Mouse (Mus musculus): Measurements from ENCODE around the gene Tcf7l1. TPM values are rescaled to one million over a fixed set of nuclear protein-coding genes. Genes with fewer than 3 reads are reported as not detected.
A peak's percentile ranks its signal among the peaks of the same experiment; 100 is the strongest.

Tcf7l1 gene
- polyA plus RNA-seq, 1 experiment from 2014 or later = 26.5 TPM

- ATAC-seq (replicated peaks; ENCODE audit: low FRiP score, low TSS enrichment, low read depth) (no peak; the same call in 1 of the 2 replicates), DNase-seq (ENCODE audit: low spot score) (no peak)
- H3K4me1 ChIP-seq (replicated peaks; ENCODE audit: control insufficient read depth, insufficient read depth, low read length) = peaks cover 59% of the 10 kb centered on the region
- no peaks in the 10 kb centered on the region for H3K27me3 ChIP-seq (replicated peaks; ENCODE audit: control insufficient read depth, insufficient read depth, low read length)
- peak overlapping the region; percentile 82 for H3K27ac ChIP-seq (ENCODE audit: low read depth)
- H3K9me3 ChIP-seq (ENCODE audit: control insufficient read depth, low read length) = no peaks in the 10 kb centered on the region
- no peaks in the 10 kb centered on the region for H3K36me3 ChIP-seq (ENCODE audit: control insufficient read depth, insufficient read depth, low read length)
- 8% methylated on average over 1 of the region's 1 CpGs for WGBS
- H3K4me3 ChIP-seq (ENCODE audit: low read depth, low read length) = no peak overlapping the region
- no peak overlapping the region for H3K9ac ChIP-seq (ENCODE audit: low read length)
- peak overlapping the region; percentile 6; the same call in 1 of the 2 replicates for H3K4me2 ChIP-seq (ENCODE audit: low read length)
Observed at GRCm38 (mm10) chr6:72663000-72663399, 126.1 kb downstream of the Tcf7l1 start.

GRCm38 (mm10) chr6:72660391-72660720 is 128.7 kb downstream of the Tcf7l1 start:
- H3K4me1 ChIP-seq (replicated peaks; ENCODE audit: control insufficient read depth, insufficient read depth, low read length) = peaks cover 67% of the 10 kb centered on the region

GRCm38 (mm10) chr6:72659717-72660390 is 129.2 kb downstream of the Tcf7l1 start:
- peak overlapping the region; percentile 13; the same call in 1 of the 2 replicates for H3K4me2 ChIP-seq (ENCODE audit: low read length)
- H3K4me3 ChIP-seq (ENCODE audit: low read depth, low read length) = no peak overlapping the region
- H3K36me3 ChIP-seq (ENCODE audit: control insufficient read depth, insufficient read depth, low read length) = no peaks in the 10 kb centered on the region
- peaks cover 63% of the 10 kb centered on the region for H3K4me1 ChIP-seq (replicated peaks; ENCODE audit: control insufficient read depth, insufficient read depth, low read length)
- ATAC-seq (replicated peaks; ENCODE audit: low FRiP score, low TSS enrichment, low read depth) = no peak
- H3K9me3 ChIP-seq (ENCODE audit: control insufficient read depth, low read length) = no peaks in the 10 kb centered on the region
- WGBS = 30% methylated on average over 8 of the region's 8 CpGs
- peak overlapping the region; percentile 55 for H3K27ac ChIP-seq (ENCODE audit: low read depth)
- DNase-seq (ENCODE audit: low spot score) = no peak
- no peak overlapping the region; the same call in 1 of the 2 replicates for H3K9ac ChIP-seq (ENCODE audit: low read length)
- H3K27me3 ChIP-seq (replicated peaks; ENCODE audit: control insufficient read depth, insufficient read depth, low read length) = no peaks in the 10 kb centered on the region

More at GRCm38 (mm10) chr6:72660391-72660720, 128.7 kb downstream of the Tcf7l1 start:
- WGBS = 71% methylated on average over 6 of the region's 6 CpGs
- H3K9ac ChIP-seq (ENCODE audit: low read length) = no peak overlapping the region
- no peaks in the 10 kb centered on the region for H3K36me3 ChIP-seq (ENCODE audit: control insufficient read depth, insufficient read depth, low read length)
- no peaks in the 10 kb centered on the region for H3K27me3 ChIP-seq (replicated peaks; ENCODE audit: control insufficient read depth, insufficient read depth, low read length)
- 0 out of 2 replicates have a peak overlapping the region, but pooled peaks have one; percentile 13 for H3K4me2 ChIP-seq (ENCODE audit: low read length)
- peak overlapping the region; percentile 55; the same call in 1 of the 2 replicates for H3K27ac ChIP-seq (ENCODE audit: low read depth)
- no peak for DNase-seq (ENCODE audit: low spot score)
- no peak overlapping the region for H3K4me3 ChIP-seq (ENCODE audit: low read depth, low read length)
- H3K9me3 ChIP-seq (ENCODE audit: control insufficient read depth, low read length) = no peaks in the 10 kb centered on the region
- ATAC-seq (replicated peaks; ENCODE audit: low FRiP score, low TSS enrichment, low read depth) = no peak

GRCm38 (mm10) chr6:72658006-72658405 is 131.0 kb downstream of the Tcf7l1 start:
- H3K9ac ChIP-seq (ENCODE audit: low read length) = no peak overlapping the region
- no peaks in the 10 kb centered on the region for H3K9me3 ChIP-seq (ENCODE audit: control insufficient read depth, low read length)
- no peak for DNase-seq (ENCODE audit: low spot score)
- H3K27me3 ChIP-seq (replicated peaks; ENCODE audit: control insufficient read depth, insufficient read depth, low read length) = no peaks in the 10 kb centered on the region
- WGBS = 62% methylated on average over 3 of the region's 3 CpGs
- H3K4me2 ChIP-seq (ENCODE audit: low read length) = no peak overlapping the region
- no peak for ATAC-seq (replicated peaks; ENCODE audit: low FRiP score, low TSS enrichment, low read depth)
- no peaks in the 10 kb centered on the region for H3K36me3 ChIP-seq (ENCODE audit: control insufficient read depth, insufficient read depth, low read length)
- no peak overlapping the region for H3K4me3 ChIP-seq (ENCODE audit: low read depth, low read length)
- no peak overlapping the region for H3K27ac ChIP-seq (ENCODE audit: low read depth)
- peaks cover 56% of the 10 kb centered on the region for H3K4me1 ChIP-seq (replicated peaks; ENCODE audit: control insufficient read depth, insufficient read depth, low read length)

GRCm38 (mm10) chr6:72656053-72656442 is 133.0 kb downstream of the Tcf7l1 start:
- Histone ChIP-seq H3K27ac (ENCODE audit: low read depth) (peak overlapping the region; percentile 89), H3K9me3 (ENCODE audit: control insufficient read depth, low read length) (no peaks in the 10 kb centered on the region), H3K9ac (ENCODE audit: low read length) (no peak overlapping the region), H3K4me2 (ENCODE audit: low read length) (peak overlapping the region; percentile 43), H3K4me3 (ENCODE audit: low read depth, low read length) (no peak overlapping the region), H3K4me1 (replicated peaks; ENCODE audit: control insufficient read depth, insufficient read depth, low read length) (peaks cover 48% of the 10 kb centered on the region), H3K27me3 (replicated peaks; ENCODE audit: control insufficient read depth, insufficient read depth, low read length) (no peaks in the 10 kb centered on the region), H3K36me3 (ENCODE audit: control insufficient read depth, insufficient read depth, low read length) (no peaks in the 10 kb centered on the region)
- DNase-seq (ENCODE audit: low spot score) (no peak), ATAC-seq (replicated peaks; ENCODE audit: low FRiP score, low TSS enrichment, low read depth) (no peak)
- WGBS = 72% methylated on average over 7 of the region's 7 CpGs

GRCm38 (mm10) chr6:72655309-72656052 is 133.6 kb downstream of the Tcf7l1 start:
- peak overlapping the region; percentile 15; the same call in 1 of the 2 replicates for H3K4me3 ChIP-seq (ENCODE audit: low read depth, low read length)
- H3K4me2 ChIP-seq (ENCODE audit: low read length) = peak overlapping the region; percentile 43
- no peaks in the 10 kb centered on the region for H3K9me3 ChIP-seq (ENCODE audit: control insufficient read depth, low read length)
- H3K36me3 ChIP-seq (ENCODE audit: control insufficient read depth, insufficient read depth, low read length) = no peaks in the 10 kb centered on the region
- H3K4me1 ChIP-seq (replicated peaks; ENCODE audit: control insufficient read depth, insufficient read depth, low read length) = peaks cover 48% of the 10 kb centered on the region
- no peaks in the 10 kb centered on the region for H3K27me3 ChIP-seq (replicated peaks; ENCODE audit: control insufficient read depth, insufficient read depth, low read length)
- ATAC-seq (replicated peaks; ENCODE audit: low FRiP score, low TSS enrichment, low read depth) (peak; percentile 80), DNase-seq (ENCODE audit: low spot score) (peak; percentile 89)
- 14% methylated on average over 20 of the region's 20 CpGs for WGBS
- no peak overlapping the region for H3K9ac ChIP-seq (ENCODE audit: low read length)
- H3K27ac ChIP-seq (ENCODE audit: low read depth) = peak overlapping the region; percentile 89

- ATAC-seq (replicated peaks; ENCODE audit: low FRiP score, low TSS enrichment, low read depth) (no peak), DNase-seq (ENCODE audit: low spot score) (no peak)
- Histone ChIP-seq H3K36me3 (ENCODE audit: control insufficient read depth, insufficient read depth, low read length) (no peaks in the 10 kb centered on the region), H3K4me1 (replicated peaks; ENCODE audit: control insufficient read depth, insufficient read depth, low read length) (peaks cover 43% of the 10 kb centered on the region), H3K9me3 (ENCODE audit: control insufficient read depth, low read length) (no peaks in the 10 kb centered on the region), H3K9ac (ENCODE audit: low read length) (no peak overlapping the region), H3K4me3 (ENCODE audit: low read depth, low read length) (no peak overlapping the region), H3K27me3 (replicated peaks; ENCODE audit: control insufficient read depth, insufficient read depth, low read length) (no peaks in the 10 kb centered on the region), H3K27ac (ENCODE audit: low read depth) (peak overlapping the region; percentile 89), H3K4me2 (ENCODE audit: low read length) (no peak overlapping the region)
- 89% methylated on average over 6 of the region's 6 CpGs for WGBS
Observed at GRCm38 (mm10) chr6:72654355-72654754, 134.7 kb downstream of the Tcf7l1 start.

- 80% methylated on average over 7 of the region's 7 CpGs for WGBS
- no peak for ATAC-seq (replicated peaks; ENCODE audit: low FRiP score, low TSS enrichment, low read depth)
- no peak for DNase-seq (ENCODE audit: low spot score)
- Histone ChIP-seq H3K9ac (ENCODE audit: low read length) (no peak overlapping the region), H3K9me3 (ENCODE audit: control insufficient read depth, low read length) (no peaks in the 10 kb centered on the region), H3K27ac (ENCODE audit: low read depth) (no peak overlapping the region), H3K4me2 (ENCODE audit: low read length) (no peak overlapping the region), H3K36me3 (ENCODE audit: control insufficient read depth, insufficient read depth, low read length) (no peaks in the 10 kb centered on the region), H3K4me1 (replicated peaks; ENCODE audit: control insufficient read depth, insufficient read depth, low read length) (peaks cover 40% of the 10 kb centered on the region), H3K27me3 (replicated peaks; ENCODE audit: control insufficient read depth, insufficient read depth, low read length) (no peaks in the 10 kb centered on the region), H3K4me3 (ENCODE audit: low read depth, low read length) (no peak overlapping the region)
Observed at GRCm38 (mm10) chr6:72653419-72653818, 135.6 kb downstream of the Tcf7l1 start.

Measured in intestine, embryonic 14.5 days (tissue).